Mouse (Mus musculus): ENCODE data around the gene Wipi2. TPM values are rescaled to one million over a fixed set of nuclear protein-coding genes. Genes with fewer than 3 reads are reported as not detected.
A peak's percentile ranks its signal among the peaks of the same experiment; 100 is the strongest.

The Wipi2 gene
- polyA plus RNA-seq, 1 experiment from 2014 or later, result 34.3 TPM

- Histone ChIP-seq H3K4me3 (replicated peaks) (no peak overlapping the region), H3K4me2 (no peak overlapping the region), H3K4me1 (replicated peaks) (no peaks in the 10 kb centered on the region), H3K9ac (no peak overlapping the region), H3K36me3 (replicated peaks) (no peaks in the 10 kb centered on the region), H3K27me3 (peaks cover 23% of the 10 kb centered on the region), H3K27ac (replicated peaks) (no peak overlapping the region), H3K9me3 (replicated peaks) (no peaks in the 10 kb centered on the region)
- WGBS (ENCODE audit: insufficient replicate concordance), result 72% methylated on average over 12 of the region's 12 CpGs
- no peak for ATAC-seq (ENCODE audit: insufficient read depth)
These were observed 65.7 kb downstream of the Wipi2 start for GRCm38 (mm10) chr5:142692971-142693737.

GRCm38 (mm10) chr5:142693738-142694430, 66.4 kb downstream of the Wipi2 start:
- Histone ChIP-seq H3K9ac (no peak overlapping the region), H3K27ac (replicated peaks) (no peak overlapping the region), H3K27me3 (peaks cover 28% of the 10 kb centered on the region), H3K4me3 (replicated peaks) (no peak overlapping the region), H3K4me1 (replicated peaks) (no peaks in the 10 kb centered on the region), H3K4me2 (no peak overlapping the region), H3K36me3 (replicated peaks) (no peaks in the 10 kb centered on the region), H3K9me3 (replicated peaks) (no peaks in the 10 kb centered on the region)
- no peak for ATAC-seq (ENCODE audit: insufficient read depth)
- WGBS (ENCODE audit: insufficient replicate concordance), result 38% methylated on average over 8 of the region's 8 CpGs

- Histone ChIP-seq H3K36me3 (replicated peaks) (no peaks in the 10 kb centered on the region), H3K27me3 (peaks cover 34% of the 10 kb centered on the region), H3K4me2 (no peak overlapping the region), H3K9me3 (replicated peaks) (no peaks in the 10 kb centered on the region), H3K27ac (replicated peaks) (no peak overlapping the region), H3K9ac (no peak overlapping the region), H3K4me3 (replicated peaks) (no peak overlapping the region), H3K4me1 (replicated peaks) (no peaks in the 10 kb centered on the region)
- 7% methylated on average over 12 of the region's 12 CpGs for WGBS (ENCODE audit: insufficient replicate concordance)
- no peak for ATAC-seq (ENCODE audit: insufficient read depth)
These were observed 67.3 kb downstream of the Wipi2 start for GRCm38 (mm10) chr5:142694627-142695340.

GRCm38 (mm10) chr5:142696258-142696657, 68.8 kb downstream of the Wipi2 start:
- Histone ChIP-seq H3K4me2 (no peak overlapping the region), H3K36me3 (replicated peaks) (no peaks in the 10 kb centered on the region), H3K4me3 (replicated peaks) (no peak overlapping the region), H3K9me3 (replicated peaks) (no peaks in the 10 kb centered on the region), H3K4me1 (replicated peaks) (peaks cover 2% of the 10 kb centered on the region), H3K27me3 (peaks cover 48% of the 10 kb centered on the region), H3K9ac (no peak overlapping the region), H3K27ac (replicated peaks) (no peak overlapping the region)
- WGBS (ENCODE audit: insufficient replicate concordance), result 29% methylated on average over 6 of the region's 6 CpGs
- ATAC-seq (ENCODE audit: insufficient read depth), result no peak

- Histone ChIP-seq H3K27me3 (peaks cover 54% of the 10 kb centered on the region), H3K36me3 (replicated peaks) (no peaks in the 10 kb centered on the region), H3K9ac (no peak overlapping the region), H3K27ac (replicated peaks) (no peak overlapping the region), H3K4me3 (replicated peaks) (no peak overlapping the region), H3K9me3 (replicated peaks) (no peaks in the 10 kb centered on the region), H3K4me1 (replicated peaks) (peaks cover 8% of the 10 kb centered on the region), H3K4me2 (no peak overlapping the region)
- 64% methylated on average over 6 of the region's 6 CpGs for WGBS (ENCODE audit: insufficient replicate concordance)
- no peak for ATAC-seq (ENCODE audit: insufficient read depth)
These were observed 69.4 kb downstream of the Wipi2 start for GRCm38 (mm10) chr5:142696865-142697264.

GRCm38 (mm10) chr5:142697742-142698141, 70.2 kb downstream of the Wipi2 start:
- Histone ChIP-seq H3K27ac (replicated peaks) (no peak overlapping the region), H3K4me3 (replicated peaks) (no peak overlapping the region), H3K36me3 (replicated peaks) (no peaks in the 10 kb centered on the region), H3K4me2 (no peak overlapping the region), H3K9ac (no peak overlapping the region), H3K27me3 (peaks cover 63% of the 10 kb centered on the region), H3K9me3 (replicated peaks) (no peaks in the 10 kb centered on the region), H3K4me1 (replicated peaks) (peaks cover 15% of the 10 kb centered on the region)
- ATAC-seq (ENCODE audit: insufficient read depth), result no peak
- 57% methylated on average over 2 of the region's 2 CpGs for WGBS (ENCODE audit: insufficient replicate concordance)

- H3K9me3 ChIP-seq (replicated peaks), result no peaks in the 10 kb centered on the region
- H3K4me2 ChIP-seq, result 0 out of 2 replicates have a peak overlapping the region, but pooled peaks have one; percentile 74
- no peak overlapping the region for H3K4me3 ChIP-seq (replicated peaks)
- peaks cover 15% of the 10 kb centered on the region for H3K4me1 ChIP-seq (replicated peaks)
- 0 out of 2 replicates have a peak, but pooled peaks have one; percentile 10 for ATAC-seq (ENCODE audit: insufficient read depth)
- H3K9ac ChIP-seq, result no peak overlapping the region
- 10% methylated on average over 15 of the region's 15 CpGs for WGBS (ENCODE audit: insufficient replicate concordance)
- no peak overlapping the region for H3K27ac ChIP-seq (replicated peaks)
- no peaks in the 10 kb centered on the region for H3K36me3 ChIP-seq (replicated peaks)
- H3K27me3 ChIP-seq, result peaks cover 69% of the 10 kb centered on the region
These were observed 73.5 kb downstream of the Wipi2 start for GRCm38 (mm10) chr5:142700842-142701589.

- peak overlapping the region; percentile 74 for H3K4me2 ChIP-seq
- H3K27me3 ChIP-seq, result peaks cover 69% of the 10 kb centered on the region
- H3K27ac ChIP-seq (replicated peaks), result no peak overlapping the region
- no peaks in the 10 kb centered on the region for H3K9me3 ChIP-seq (replicated peaks)
- peak overlapping the region; percentile 45 for H3K4me3 ChIP-seq (replicated peaks)
- no peaks in the 10 kb centered on the region for H3K36me3 ChIP-seq (replicated peaks)
- peaks cover 15% of the 10 kb centered on the region for H3K4me1 ChIP-seq (replicated peaks)
- ATAC-seq (ENCODE audit: insufficient read depth), result peak; percentile 53
- no peak overlapping the region for H3K9ac ChIP-seq
- under 1% methylated on average over 70 of the region's 72 CpGs for WGBS (ENCODE audit: insufficient replicate concordance)
These were observed 74.4 kb downstream of the Wipi2 start for GRCm38 (mm10) chr5:142701651-142702510.

GRCm38 (mm10) chr5:142702511-142703138, 75.1 kb downstream of the Wipi2 start:
- no peak overlapping the region for H3K27ac ChIP-seq (replicated peaks)
- H3K4me1 ChIP-seq (replicated peaks), result peaks cover 15% of the 10 kb centered on the region
- H3K9me3 ChIP-seq (replicated peaks), result no peaks in the 10 kb centered on the region
- no peak overlapping the region for H3K9ac ChIP-seq
- H3K4me3 ChIP-seq (replicated peaks), result peak overlapping the region; percentile 45
- no peak for ATAC-seq (ENCODE audit: insufficient read depth)
- H3K36me3 ChIP-seq (replicated peaks), result no peaks in the 10 kb centered on the region
- H3K27me3 ChIP-seq, result peaks cover 69% of the 10 kb centered on the region
- WGBS (ENCODE audit: insufficient replicate concordance), result 21% methylated on average over 18 of the region's 18 CpGs
- H3K4me2 ChIP-seq, result peak overlapping the region; percentile 74

- H3K9me3 ChIP-seq (replicated peaks), result no peaks in the 10 kb centered on the region
- H3K4me2 ChIP-seq, result no peak overlapping the region
- no peak overlapping the region for H3K27ac ChIP-seq (replicated peaks)
- 75% methylated on average over 10 of the region's 10 CpGs for WGBS (ENCODE audit: insufficient replicate concordance)
- ATAC-seq (ENCODE audit: insufficient read depth), result no peak
- H3K27me3 ChIP-seq, result peaks cover 60% of the 10 kb centered on the region
- no peaks in the 10 kb centered on the region for H3K36me3 ChIP-seq (replicated peaks)
- H3K4me1 ChIP-seq (replicated peaks), result peaks cover 15% of the 10 kb centered on the region
- H3K4me3 ChIP-seq (replicated peaks), result no peak overlapping the region
- H3K9ac ChIP-seq, result no peak overlapping the region
These were observed 76.1 kb downstream of the Wipi2 start for GRCm38 (mm10) chr5:142703569-142703968.
